Mouse (Mus musculus) megakaryocyte-erythroid progenitor cell, adult 5-6 weeks (primary cell): Measurements from ENCODE around the gene Cep104. TPM values are rescaled to one million over a fixed set of nuclear protein-coding genes. Genes with fewer than 3 reads are reported as not detected.

Source experiments
- ATAC-seq: replicated peaks from 2 replicates; pipeline ENCODE4 v1.8.0; 2016; ENCODE audit warnings: mild to moderate bottlenecking, inconsistent platforms; ENCODE audit not compliant: severe bottlenecking, poor library complexity, low FRiP score, low TSS enrichment
- total RNA-seq, 2 experiments: library from RNA; stranded (forward) in 1 of 2; stranded (reverse) in 1 of 2; fragments of 200-1000, 215-1000 nt in 1 of 2; fragments of >200 nt in 1 of 2; fragmentation: Nextera tagmentation in 1 of 2; gene quantifications; 2 replicates each; pipeline ENCODE4 v1.2.3; 2014 to 2017

Cep104 gene
- total RNA-seq, 2 experiments from 2014 or later, result 8.4 to 18.1 TPM

DNA sequence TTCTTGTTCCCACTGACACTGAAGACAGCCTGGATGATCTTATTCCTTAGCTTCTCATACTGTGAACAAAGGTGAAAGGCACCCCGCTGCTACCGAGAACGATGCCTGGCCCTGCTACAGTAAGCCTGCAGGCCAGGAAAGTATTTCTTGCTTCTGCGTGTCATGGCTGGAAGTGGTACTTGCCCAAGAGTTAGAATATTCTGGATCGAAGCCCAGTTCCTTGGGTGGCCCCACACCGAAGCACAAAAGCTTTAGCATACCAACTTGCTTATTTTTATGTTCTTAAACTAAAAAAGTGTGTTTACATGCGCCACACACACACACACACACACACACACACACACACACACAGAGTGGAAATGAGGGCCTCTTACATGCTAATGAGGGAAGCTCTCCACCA is 53.1 kb downstream of the Cep104 start:
- no peak for ATAC-seq

- ATAC-seq, result no peak
These were observed 53.7 kb downstream of the Cep104 start for GRCm38 (mm10) chr4:154028646-154029045.

DNA sequence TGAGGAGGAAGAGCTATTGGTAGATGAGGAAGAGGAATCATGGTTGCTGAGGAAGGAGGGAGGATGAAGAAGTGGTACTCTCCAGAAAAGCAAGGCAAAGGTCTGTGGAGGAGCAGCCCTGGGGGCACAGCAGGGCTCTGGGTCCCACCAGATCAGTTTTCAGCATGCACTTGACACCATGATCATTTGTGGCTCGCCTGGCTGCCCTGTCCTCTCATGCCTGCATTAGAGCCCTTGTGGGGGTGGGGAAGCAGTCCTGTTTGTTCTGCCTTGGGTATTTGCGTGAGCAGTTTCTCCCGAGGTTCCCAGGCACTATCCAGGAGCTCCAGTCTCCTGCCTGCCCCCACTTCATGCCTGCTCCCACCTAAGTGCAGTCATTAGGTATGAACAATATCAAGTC is 62.1 kb downstream of the Cep104 start:
- ATAC-seq, result no peak

GRCm38 (mm10) chr4:154042577-154042976 is 67.6 kb downstream of the Cep104 start, which contains the start of gene Ccdc27:
Gene Ccdc27, minus strand, starts transcription at chr4:154042677.
- ATAC-seq, result no peak

GRCm38 (mm10) chr4:154045837-154046236 is 70.8 kb downstream of the Cep104 start:
- no peak for ATAC-seq

DNA sequence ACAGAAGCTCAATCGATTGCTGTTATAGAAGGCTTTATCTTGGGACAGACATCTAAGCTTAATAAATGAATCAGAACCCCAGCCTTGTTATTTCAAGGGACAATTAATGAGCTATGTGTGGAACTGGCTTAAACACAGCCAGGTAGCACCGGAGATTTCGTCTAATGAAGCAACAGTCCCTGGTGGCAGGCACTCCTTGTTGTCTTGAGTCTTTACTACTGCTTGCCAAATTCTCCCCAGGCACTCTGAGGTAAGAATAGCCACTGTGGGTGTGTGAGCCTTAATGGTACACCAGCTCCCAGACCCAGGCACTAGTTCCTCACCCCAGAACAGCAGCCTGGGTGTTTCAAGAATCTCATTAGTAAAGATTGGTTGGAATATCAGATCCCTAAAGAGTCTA is 76.4 kb downstream of the Cep104 start:
- ATAC-seq, result no peak

DNA sequence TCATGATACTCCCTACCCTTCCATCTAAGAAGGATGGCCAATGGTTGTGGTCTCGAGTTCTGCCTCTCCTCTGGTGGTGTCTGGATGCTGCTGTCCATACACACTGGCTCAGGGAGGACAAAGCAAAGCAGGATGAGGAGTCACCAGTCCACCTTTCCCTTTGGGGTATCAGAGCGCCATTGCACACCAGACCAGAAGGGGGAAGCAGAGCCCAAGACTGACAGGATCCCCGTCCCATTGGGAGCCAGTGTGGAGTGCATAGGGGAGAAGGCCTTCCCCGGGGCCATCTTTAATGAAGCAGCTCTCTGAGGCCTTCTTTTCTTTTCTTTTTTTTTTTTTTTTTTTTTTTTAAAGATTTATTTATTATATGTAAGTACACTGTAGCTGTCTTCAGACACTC is 78.1 kb downstream of the Cep104 start:
- ATAC-seq, result no peak

GRCm38 (mm10) chr4:154055482-154055881 is 80.5 kb downstream of the Cep104 start:
- no peak for ATAC-seq

GRCm38 (mm10) chr4:154056046-154056445 is 81.1 kb downstream of the Cep104 start:
- ATAC-seq, result no peak

DNA sequence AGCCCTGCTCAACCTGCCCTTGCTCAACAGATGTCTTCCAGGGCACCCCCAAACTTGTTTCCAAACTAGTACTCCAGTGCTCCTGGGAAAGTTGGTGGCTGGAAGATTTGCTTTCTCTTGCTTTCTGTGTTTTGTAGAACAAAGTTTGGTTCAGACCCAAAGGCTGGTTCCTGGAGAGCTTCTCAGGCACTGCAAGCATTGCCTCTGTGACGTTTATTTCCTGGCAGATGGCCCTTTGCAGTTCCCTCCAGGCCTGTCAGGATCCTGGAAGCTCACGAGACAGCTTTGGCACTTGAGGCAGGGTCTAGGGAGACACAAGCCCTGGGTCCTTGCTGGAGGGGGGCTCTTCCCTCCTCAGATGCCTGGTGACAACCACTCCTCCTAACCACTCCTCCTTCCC is 81.7 kb downstream of the Cep104 start:
- no peak for ATAC-seq

DNA sequence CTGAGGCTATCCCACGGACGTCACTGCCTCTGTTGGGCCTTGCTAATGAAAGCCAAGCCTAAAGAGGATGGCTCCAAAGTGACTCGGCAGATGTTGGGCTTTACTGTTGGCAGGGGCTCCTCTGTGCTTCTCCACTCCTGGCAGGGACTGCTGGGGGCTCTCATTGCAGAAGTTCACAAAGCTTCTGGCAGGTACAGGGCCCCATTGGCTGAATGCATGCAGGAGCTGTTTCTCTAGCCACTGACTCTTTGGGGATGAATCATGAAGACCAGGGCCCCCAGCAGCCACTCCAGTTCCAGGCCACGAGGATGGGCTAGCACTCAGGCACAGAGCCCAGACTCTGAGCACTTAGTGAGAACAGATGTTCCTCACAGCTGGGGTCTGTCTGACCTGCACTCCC is 82.7 kb downstream of the Cep104 start:
- no peak for ATAC-seq

Other genes starting within 250 kb of the Cep104 start
- 58.6 and 78.0 TPM in 2 replicates for gene A430005L14Rik, start 18.0 kb upstream of the Cep104 start, total RNA-seq (2014; fragmentation: Nextera tagmentation)
- 45.1 and 62.6 TPM in 2 replicates for gene A430005L14Rik, start 18.0 kb upstream of the Cep104 start, total RNA-seq (2017)
- gene Dffb, start 68 bp upstream of the Cep104 start, total RNA-seq (2014; fragmentation: Nextera tagmentation), result 6.4 and 9.5 TPM in 2 replicates
- 11.8 and 15.0 TPM in 2 replicates for gene Dffb, start 68 bp upstream of the Cep104 start, total RNA-seq (2017)
- gene Lrrc47, start 36.5 kb downstream of the Cep104 start, total RNA-seq (2014; fragmentation: Nextera tagmentation), result 30.7 and 36.8 TPM in 2 replicates
- 32.6 and 49.4 TPM in 2 replicates for gene Lrrc47, start 36.5 kb downstream of the Cep104 start, total RNA-seq (2017)
- 119 and 177 TPM in 2 replicates for gene Smim1, start 51.0 kb downstream of the Cep104 start, total RNA-seq (2014; fragmentation: Nextera tagmentation)
- gene Smim1, start 51.0 kb downstream of the Cep104 start, total RNA-seq (2017), result 34.2 and 58.4 TPM in 2 replicates
- gene Ccdc27, start 67.5 kb downstream of the Cep104 start, total RNA-seq (2014; fragmentation: Nextera tagmentation), result not detected in 2 replicates
- not detected in 2 replicates for gene Ccdc27, start 67.5 kb downstream of the Cep104 start, total RNA-seq (2017)
- gene Trp73, start 165.0 kb downstream of the Cep104 start, total RNA-seq (2014; fragmentation: Nextera tagmentation), result not detected in 2 replicates
- gene Trp73, start 165.0 kb downstream of the Cep104 start, total RNA-seq (2017), result not detected in 2 replicates
- gene Wrap73, start 167.2 kb downstream of the Cep104 start, total RNA-seq (2014; fragmentation: Nextera tagmentation), result 23.3 and 29.7 TPM in 2 replicates
- gene Wrap73, start 167.2 kb downstream of the Cep104 start, total RNA-seq (2017), result 8.9 and 10.9 TPM in 2 replicates
- 67.6 and 82.8 TPM in 2 replicates for gene Tprgl, start 185.5 kb downstream of the Cep104 start, total RNA-seq (2014; fragmentation: Nextera tagmentation)
- gene Tprgl, start 185.5 kb downstream of the Cep104 start, total RNA-seq (2017), result 39.9 and 49.6 TPM in 2 replicates
- 0.22 and 0.37 TPM in 2 replicates for gene Megf6, start 195.5 kb downstream of the Cep104 start, total RNA-seq (2014; fragmentation: Nextera tagmentation)
- 0.38 TPM in 1 of 2 replicates, not detected in the other for gene Megf6, start 195.5 kb downstream of the Cep104 start, total RNA-seq (2017)